Mouse (Mus musculus) T-helper 2 cell (primary cell): ENCODE data around the gene Grasp.

Experiments
- in situ Hi-C: fragments of 300-600 bp; cut with MboI, MseI; formaldehyde crosslinking; loops from one replicate; pipeline ENCODE4 v1.15.1; 2025; ENCODE audit warnings: high pct_unique_total_duplicates

Gene Grasp

GRCm38 (mm10) chr15:101193971-101194370 is 30.0 kb upstream of the Grasp start:
- in situ Hi-C loops: no loop called here

GRCm38 (mm10) chr15:101194951-101195823 is 28.8 kb upstream of the Grasp start:
- in situ Hi-C loops: no loop called here

GRCm38 (mm10) chr15:101196079-101196795 is 27.8 kb upstream of the Grasp start:
- in situ Hi-C loops: no loop called here

GRCm38 (mm10) chr15:101196961-101197360 is 27.0 kb upstream of the Grasp start:
- in situ Hi-C loops: no loop called here

- in situ Hi-C loops: no loop called here
Observed at GRCm38 (mm10) chr15:101197497-101198179, 26.4 kb upstream of the Grasp start.

- in situ Hi-C loops: no loop called here
Observed at GRCm38 (mm10) chr15:101198218-101198617, 25.8 kb upstream of the Grasp start.

- in situ Hi-C loops: no loop called here
Observed at GRCm38 (mm10) chr15:101198850-101199249, 25.1 kb upstream of the Grasp start.

- in situ Hi-C loops: no loop called here
Observed at GRCm38 (mm10) chr15:101200777-101201295, 23.2 kb upstream of the Grasp start.

- in situ Hi-C loops: no loop called here
Observed at GRCm38 (mm10) chr15:101201414-101201813, 22.6 kb upstream of the Grasp start.

GRCm38 (mm10) chr15:101203673-101204072 is 20.3 kb upstream of the Grasp start:
- in situ Hi-C loops: no loop called here

GRCm38 (mm10) chr15:101204781-101205180 is 19.2 kb upstream of the Grasp start:
- in situ Hi-C loops: no loop called here

- in situ Hi-C loops: loop anchor here (10.0 kb wide), 1 partner anchor 555 kb away; no protein-coding TSS in a partner anchor
Observed at GRCm38 (mm10) chr15:101210228-101210627, 13.8 kb upstream of the Grasp start.

- in situ Hi-C loops: loop anchor here (10.0 kb wide), 1 partner anchor 554 kb away; no protein-coding TSS in a partner anchor
Observed at GRCm38 (mm10) chr15:101210998-101211613, 12.9 kb upstream of the Grasp start.

- in situ Hi-C loops: loop anchor here (10.0 kb wide), 1 partner anchor 552 kb away; no protein-coding TSS in a partner anchor
Observed at GRCm38 (mm10) chr15:101212435-101212834, 11.6 kb upstream of the Grasp start.

- in situ Hi-C loops: loop anchor here (10.0 kb wide), 1 partner anchor 550 kb away; no protein-coding TSS in a partner anchor
Observed at GRCm38 (mm10) chr15:101215136-101215535, 8.9 kb upstream of the Grasp start.

- in situ Hi-C loops: loop anchor here (10.0 kb wide), 1 partner anchor 549 kb away; no protein-coding TSS in a partner anchor
Observed at GRCm38 (mm10) chr15:101216036-101216435, 8.0 kb upstream of the Grasp start.

GRCm38 (mm10) chr15:101220905-101221297 is 3.1 kb upstream of the Grasp start:
- in situ Hi-C loops: no loop called here

- in situ Hi-C loops: no loop called here
Observed at GRCm38 (mm10) chr15:101221298-101222104, 2.5 kb upstream of the Grasp start.

- in situ Hi-C loops: no loop called here
Observed at GRCm38 (mm10) chr15:101222897-101223482, 998 bp upstream of the Grasp start.

GRCm38 (mm10) chr15:101223596-101223995 is 392 bp upstream of the Grasp start:
- in situ Hi-C loops: no loop called here
